Mouse (Mus musculus): ENCODE measurements around the gene C330007P06Rik.

DNA sequence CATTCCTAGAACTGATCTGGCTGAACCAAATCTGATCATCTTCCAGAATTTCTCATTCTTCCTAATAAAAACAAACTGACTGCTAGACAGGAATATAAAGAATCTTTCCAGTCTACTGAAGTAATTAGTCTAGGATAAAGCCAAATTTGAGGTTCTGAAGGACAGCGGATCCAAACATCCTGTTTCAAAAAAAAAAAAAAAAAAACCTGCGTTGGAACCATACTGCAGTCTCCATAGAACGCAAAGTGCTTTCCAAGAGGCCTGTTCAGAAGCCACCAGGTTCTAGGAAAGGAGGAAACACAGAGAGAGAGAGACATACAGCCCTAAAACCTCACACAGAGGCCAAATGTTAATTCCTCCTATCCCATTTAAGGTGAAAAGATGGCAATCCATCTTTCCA is 27.7 kb upstream of the C330007P06Rik start:
- TF ChIP-seq CTCF (IDR thresholded peaks at IDR 0.05) = no peak
- TF ChIP-seq EP300 (IDR thresholded peaks at IDR 0.05; ENCODE audit: insufficient read depth, low read depth, low read length) = no peak
